Mouse (Mus musculus) small intestine, adult 2 months (tissue): ENCODE measurements at regions not wholly inside any gene's neighbourhood (a gene's known extent, or its start where the extent isn't known, plus 50 kb on each side); places are given as distances from the start of the nearest gene placed in this dataset.

Experiments
- H3K27ac ChIP-seq: fragments of 200-500 bp; 2 replicates; pipeline ENCODE4 v1.5.1; 2012; ENCODE audit warnings: low read depth, low read length, control low read depth, inconsistent platforms; ENCODE audit not compliant: insufficient read depth
- H3K27me3 ChIP-seq: fragments of 200-500 bp; 2 replicates; pipeline ENCODE4 v1.6.1; 2012; ENCODE audit warnings: mild to moderate bottlenecking, moderate library complexity, low read length, inconsistent platforms; ENCODE audit not compliant: control insufficient read depth, insufficient read depth
- H3K36me3 ChIP-seq: fragments of 200-500 bp; 2 replicates; pipeline ENCODE4 v1.6.1; 2012; ENCODE audit warnings: mild to moderate bottlenecking, low read length, control low read depth, inconsistent platforms; ENCODE audit not compliant: control insufficient read depth, insufficient read depth
- H3K4me1 ChIP-seq: fragments of 200-500 bp; 2 replicates; pipeline ENCODE4 v1.6.1; 2012; ENCODE audit warnings: low read length, inconsistent platforms, mixed read lengths; ENCODE audit not compliant: control insufficient read depth, insufficient read depth, insufficient read length
- H3K4me3 ChIP-seq: fragments of 200-500 bp; 2 replicates; pipeline ENCODE4 v1.5.1; 2012; ENCODE audit warnings: low read depth, mild to moderate bottlenecking, control low read depth, inconsistent platforms, low read length, moderate library complexity
- CTCF ChIP-seq: fragments of 200-500 bp; IDR thresholded peaks from 2 replicates; pipeline ENCODE4 v1.5.1; 2012; ENCODE audit warnings: low read depth, mild to moderate bottlenecking, control low read depth, inconsistent platforms, low read length, moderate library complexity, mixed read lengths; ENCODE audit not compliant: insufficient replicate concordance, insufficient read length; ENCODE audit errors: extremely low read depth
- POLR2A ChIP-seq: fragments of 200-500 bp; IDR thresholded peaks from 2 replicates; pipeline ENCODE4 v1.6.1; 2012; ENCODE audit warnings: low read depth, mild to moderate bottlenecking, control low read depth, inconsistent platforms, low read length, moderate library complexity
- WGBS: fragments of 180-500 bp; shearing (Covaris S2); methylation state at CpG from one replicate; pipeline ENCODE4 v1.1.7; 2018; 5-methylcytosine and 5-hydroxymethylcytosine counted together

- no peak overlapping the region for H3K27ac ChIP-seq
- 97% methylated on average over 3 of the region's 3 CpGs for WGBS
Observed at GRCm38 (mm10) chr10:117579210-117579609, 50.1 kb upstream of the Cpm start.

GRCm38 (mm10) chr10:117578696-117579146 is 50.6 kb upstream of the Cpm start:
- H3K4me1 ChIP-seq, result peaks cover 3% of the 10 kb centered on the region; the same call in 1 of the 2 replicates
- no peaks in the 10 kb centered on the region for H3K27me3 ChIP-seq
- 90% methylated on average over 4 of the region's 4 CpGs for WGBS
- no peak for TF ChIP-seq POLR2A
- TF ChIP-seq CTCF, result no peak
- H3K4me3 ChIP-seq, result no peak overlapping the region
- H3K36me3 ChIP-seq, result no peaks in the 10 kb centered on the region
- no peak overlapping the region for H3K27ac ChIP-seq

More at GRCm38 (mm10) chr10:117579210-117579609, 50.1 kb upstream of the Cpm start:
- Histone ChIP-seq H3K27me3 (no peaks in the 10 kb centered on the region), H3K4me3 (no peak overlapping the region), H3K36me3 (no peaks in the 10 kb centered on the region), H3K4me1 (peaks cover 3% of the 10 kb centered on the region; the same call in 1 of the 2 replicates)
- TF ChIP-seq CTCF (no peak), POLR2A (no peak)

GRCm38 (mm10) chr10:117577970-117578695 is 51.2 kb upstream of the Cpm start:
- WGBS, result 91% methylated on average over 4 of the region's 4 CpGs
- Histone ChIP-seq H3K27me3 (no peaks in the 10 kb centered on the region), H3K4me3 (no peak overlapping the region), H3K27ac (no peak overlapping the region), H3K4me1 (peaks cover 3% of the 10 kb centered on the region; the same call in 1 of the 2 replicates), H3K36me3 (no peaks in the 10 kb centered on the region)
- TF ChIP-seq POLR2A, result no peak
- TF ChIP-seq CTCF, result no peak

- WGBS, result 90% methylated on average over 8 of the region's 8 CpGs
- Histone ChIP-seq H3K4me1 (peaks cover 3% of the 10 kb centered on the region; the same call in 1 of the 2 replicates), H3K27ac (no peak overlapping the region), H3K36me3 (no peaks in the 10 kb centered on the region), H3K27me3 (no peaks in the 10 kb centered on the region; the same call in 1 of the 2 replicates), H3K4me3 (no peak overlapping the region)
- TF ChIP-seq CTCF (no peak), POLR2A (no peak)
Observed at GRCm38 (mm10) chr10:117576881-117577730, 52.2 kb upstream of the Cpm start.

- Histone ChIP-seq H3K4me1 (peaks cover 3% of the 10 kb centered on the region; the same call in 1 of the 2 replicates), H3K27me3 (no peaks in the 10 kb centered on the region; the same call in 1 of the 2 replicates), H3K36me3 (no peaks in the 10 kb centered on the region), H3K4me3 (no peak overlapping the region), H3K27ac (peak overlapping the region; percentile 65; the same call in 1 of the 2 replicates)
- WGBS, result 40% methylated on average over 10 of the region's 10 CpGs
- TF ChIP-seq POLR2A, result no peak
- no peak for TF ChIP-seq CTCF
Observed at GRCm38 (mm10) chr10:117576154-117576859, 53.0 kb upstream of the Cpm start.

- WGBS, result 18% methylated on average over 14 of the region's 14 CpGs
- H3K4me3 ChIP-seq, result no peak overlapping the region
- peak overlapping the region; percentile 65 for H3K27ac ChIP-seq
- peaks cover 3% of the 10 kb centered on the region; the same call in 1 of the 2 replicates for H3K4me1 ChIP-seq
- H3K27me3 ChIP-seq, result no peaks in the 10 kb centered on the region; the same call in 1 of the 2 replicates
- no peaks in the 10 kb centered on the region for H3K36me3 ChIP-seq
- no peak for TF ChIP-seq POLR2A
- TF ChIP-seq CTCF, result no peak
Observed at GRCm38 (mm10) chr10:117575404-117576153, 53.7 kb upstream of the Cpm start.
